Mouse (Mus musculus): ENCODE results near the gene Clec2d.

Clec2d gene

GRCm38 (mm10) chr6:129224090-129224489, 43.7 kb downstream of the Clec2d start:
- DNase-seq (ENCODE audit: low spot score in 2 of 2): no peak

GRCm38 (mm10) chr6:129225078-129225477, 44.7 kb downstream of the Clec2d start:
- DNase-seq (ENCODE audit: low spot score in 2 of 2): no peak

- DNase-seq (ENCODE audit: low spot score in 2 of 2): no peak
These were observed 48.7 kb downstream of the Clec2d start for GRCm38 (mm10) chr6:129228935-129229773.

GRCm38 (mm10) chr6:129229774-129230578, 49.6 kb downstream of the Clec2d start:
- DNase-seq (ENCODE audit: low spot score in 2 of 2): no peak

GRCm38 (mm10) chr6:129232005-129232841, 51.8 kb downstream of the Clec2d start:
- DNase-seq (ENCODE audit: low spot score in 2 of 2): no peak

GRCm38 (mm10) chr6:129232842-129233205, 52.4 kb downstream of the Clec2d start:
- peak in 1 of 2 experiments; percentile 60 for DNase-seq (ENCODE audit: low spot score in 2 of 2)

- peak in 1 of 2 experiments; percentile 31 for DNase-seq (ENCODE audit: low spot score in 2 of 2)
These were observed 53.0 kb downstream of the Clec2d start for GRCm38 (mm10) chr6:129233366-129233954.

- DNase-seq (ENCODE audit: low spot score in 2 of 2): no peak
These were observed 53.5 kb downstream of the Clec2d start for GRCm38 (mm10) chr6:129233955-129234369.

- DNase-seq (ENCODE audit: low spot score in 2 of 2): peak; percentile 51 to 55
These were observed 54.3 kb downstream of the Clec2d start for GRCm38 (mm10) chr6:129234456-129235360.

- DNase-seq (ENCODE audit: low spot score in 2 of 2): no peak
These were observed 55.5 kb downstream of the Clec2d start for GRCm38 (mm10) chr6:129235855-129236461.
